Mouse (Mus musculus) T-helper 17 cell (primary cell): ENCODE results near the gene Ccdc54.

Experiments used
- in situ Hi-C, 2 experiments: fragments of 300-600 bp; cut with MboI, MseI; formaldehyde crosslinking; loops; 1 replicate in 1 of 2; 2 replicates in 1 of 2; pipeline ENCODE4 v1.15.1; 2025; ENCODE audit warnings: high pct_unique_total_duplicates in 2 of 2

Ccdc54 gene

DNA sequence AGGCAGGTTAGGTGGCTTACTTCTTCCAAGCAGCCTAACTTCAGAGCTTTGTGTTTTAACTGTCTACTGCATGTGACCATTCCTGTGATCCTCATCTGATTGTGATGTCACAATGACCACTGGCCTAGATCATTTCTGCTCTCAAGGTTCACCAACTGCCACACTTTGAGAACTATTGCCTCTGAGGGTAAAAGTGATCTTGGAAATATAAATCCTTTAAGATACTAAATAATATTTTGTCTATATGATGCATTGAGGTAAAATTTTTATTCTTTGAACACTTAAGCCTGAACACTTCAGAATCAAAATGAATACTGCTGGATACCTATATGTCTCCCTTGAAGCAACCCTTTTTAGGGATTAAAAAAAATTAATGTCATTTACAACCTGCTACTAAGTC, at the start of gene Ccdc54:
Gene Ccdc54 (minus strand): TSS at position 101 of the 400 bp plus-strand sequence.
- in situ Hi-C loops = no loop called here

DNA sequence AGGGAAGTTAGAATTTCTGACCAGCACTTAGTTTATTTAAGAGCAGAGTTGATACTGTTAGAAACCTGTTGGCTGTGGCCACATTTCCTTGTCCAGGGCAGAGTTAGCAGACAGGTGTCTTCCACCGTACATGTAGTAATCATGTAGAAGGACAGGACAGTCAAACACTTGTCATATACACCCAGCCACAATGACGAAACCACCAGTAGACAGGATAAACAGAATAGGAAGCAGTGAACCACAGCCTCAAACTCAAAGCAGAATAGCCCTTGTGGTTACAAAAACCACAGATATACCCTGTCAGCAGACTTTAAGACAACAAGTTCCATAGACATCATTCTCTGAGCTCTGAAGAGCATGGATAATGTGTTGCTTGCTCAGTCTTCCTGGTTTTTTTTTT, 41.6 kb upstream of the Ccdc54 start:
- in situ Hi-C loops = no loop called here

DNA sequence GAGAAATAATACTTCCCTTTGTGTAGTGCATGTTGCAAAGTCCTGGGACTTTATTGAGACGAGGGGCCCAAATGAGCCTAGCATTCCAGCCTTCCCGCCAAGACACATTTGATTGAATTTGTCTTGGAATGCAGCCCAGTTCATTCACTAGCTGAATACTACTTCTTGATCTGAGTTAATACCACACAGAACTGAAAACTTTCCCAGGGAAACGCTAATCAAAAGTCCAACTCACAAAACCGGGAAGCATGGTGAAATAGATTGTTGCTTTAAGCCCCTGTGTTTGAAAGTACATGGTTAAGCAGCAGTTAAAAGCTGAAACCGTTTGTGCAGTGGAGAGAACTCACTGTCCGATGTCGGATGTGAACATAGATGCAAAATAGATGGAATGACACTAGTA, 24.6 kb upstream of the Ccdc54 start:
- in situ Hi-C loops = no loop called here

DNA sequence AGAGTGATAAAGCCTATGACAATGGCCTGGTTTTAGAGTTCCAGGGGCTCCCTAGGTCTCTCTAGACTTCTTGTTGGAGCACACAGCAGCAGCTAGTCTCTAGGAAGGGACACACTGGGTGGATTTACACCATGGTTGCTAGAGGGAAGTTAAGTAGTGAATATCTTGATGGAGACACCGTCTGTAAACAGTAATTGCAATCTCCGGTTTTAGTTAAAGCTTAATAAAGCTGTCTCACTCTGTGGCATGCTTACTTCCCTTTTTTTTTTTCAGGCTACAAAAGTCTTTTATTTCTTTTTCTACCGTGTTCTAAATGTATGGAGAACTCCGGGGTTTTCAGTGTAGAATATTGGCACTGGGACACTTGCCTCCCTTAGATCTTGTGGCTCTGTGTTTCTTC, 22.0 kb upstream of the Ccdc54 start:
- in situ Hi-C loops = no loop called here

DNA sequence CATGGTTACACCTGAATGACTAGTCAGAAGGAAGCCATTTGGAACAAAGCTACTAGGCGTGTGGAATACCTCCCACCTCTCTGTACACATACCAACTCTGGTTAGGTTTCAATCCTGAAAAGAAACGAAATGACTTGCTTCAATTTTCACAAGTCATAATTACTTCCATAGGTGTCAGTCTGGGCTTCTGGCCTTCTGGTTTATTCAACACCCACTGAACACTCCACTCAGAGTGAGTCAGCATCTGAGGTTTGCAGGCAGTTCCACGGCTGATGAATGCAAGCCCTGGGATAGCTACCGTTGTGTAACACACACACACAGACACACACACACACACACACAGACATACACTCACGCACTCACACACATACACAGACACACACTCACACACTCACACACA, 19.6 kb upstream of the Ccdc54 start:
- in situ Hi-C loops = no loop called here

DNA sequence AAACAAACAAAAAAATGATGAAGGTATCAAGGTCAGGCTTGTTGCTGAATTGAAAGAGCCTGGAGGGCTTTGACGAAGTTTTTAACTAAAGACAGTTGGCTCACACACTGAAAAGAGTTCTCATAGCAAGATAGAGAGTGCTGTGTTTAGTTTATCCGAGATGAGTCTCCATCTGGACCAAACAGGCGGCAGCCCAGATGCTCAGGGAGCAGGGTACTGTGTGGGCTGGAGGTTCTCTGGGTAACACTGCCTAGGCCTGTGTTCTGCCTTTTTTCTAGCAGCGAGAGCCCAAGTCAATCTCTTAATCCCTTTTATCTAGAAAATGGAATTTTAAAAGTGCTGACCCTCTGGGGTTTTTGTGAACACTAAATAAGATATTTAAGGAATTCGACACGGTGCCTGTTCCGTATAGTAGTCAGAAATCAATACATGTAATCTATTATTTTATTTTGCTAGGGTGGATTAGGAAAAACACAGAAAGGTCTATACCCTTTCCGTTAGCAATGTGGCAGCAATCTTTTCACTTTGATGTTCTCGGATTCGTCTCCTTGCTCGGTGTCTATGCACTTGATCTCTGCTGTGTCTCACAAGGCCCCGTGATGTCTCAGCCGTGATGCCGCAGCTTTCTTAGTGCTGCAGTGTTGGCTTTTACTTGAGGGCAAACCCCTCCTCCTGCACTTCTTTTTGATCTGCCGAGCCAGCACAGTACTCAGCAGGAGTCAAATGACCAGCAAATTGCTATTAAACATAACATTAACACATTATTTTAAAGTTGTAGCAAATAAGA, 17.0 kb upstream of the Ccdc54 start:
- in situ Hi-C loops = no loop called here

DNA sequence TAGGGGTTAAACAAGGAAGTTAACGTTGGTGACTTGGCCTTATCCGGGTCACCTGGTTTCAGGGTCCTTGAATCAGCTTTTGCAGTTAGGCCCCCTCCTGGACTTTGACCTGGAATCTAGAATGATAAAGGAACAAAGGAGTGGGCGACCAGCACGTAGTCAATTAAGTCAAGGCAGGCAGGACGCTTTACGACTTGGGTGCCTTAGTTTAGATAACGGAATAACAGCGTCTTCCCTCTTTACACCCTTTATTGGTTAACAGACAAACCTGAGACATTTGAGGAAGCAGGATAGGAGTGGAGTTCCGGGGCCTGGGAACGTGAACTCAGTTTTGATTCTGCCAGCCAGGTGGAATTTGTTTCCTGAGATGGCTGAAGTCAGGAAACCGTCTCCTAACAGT, 13.9 kb upstream of the Ccdc54 start:
- in situ Hi-C loops = no loop called here

DNA sequence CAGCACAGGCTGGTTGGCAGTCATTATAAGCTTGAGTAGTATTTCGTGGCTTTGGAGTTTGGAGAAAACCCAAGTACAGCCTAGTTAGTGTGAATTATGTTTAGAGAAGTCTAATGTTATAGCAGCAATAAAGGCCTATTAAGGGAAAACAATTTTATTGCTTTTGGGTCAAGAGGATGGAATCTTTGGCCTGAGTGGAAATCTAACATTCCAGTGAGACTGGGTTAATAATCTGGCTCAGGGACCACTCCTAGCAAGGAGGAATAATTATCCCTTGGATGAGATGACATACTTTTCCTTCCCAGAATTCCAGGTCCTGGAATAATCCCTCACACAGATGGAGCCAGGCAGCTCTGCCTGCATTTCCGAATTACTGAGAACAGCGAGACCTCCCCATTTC, 11.0 kb upstream of the Ccdc54 start:
- in situ Hi-C loops = no loop called here

DNA sequence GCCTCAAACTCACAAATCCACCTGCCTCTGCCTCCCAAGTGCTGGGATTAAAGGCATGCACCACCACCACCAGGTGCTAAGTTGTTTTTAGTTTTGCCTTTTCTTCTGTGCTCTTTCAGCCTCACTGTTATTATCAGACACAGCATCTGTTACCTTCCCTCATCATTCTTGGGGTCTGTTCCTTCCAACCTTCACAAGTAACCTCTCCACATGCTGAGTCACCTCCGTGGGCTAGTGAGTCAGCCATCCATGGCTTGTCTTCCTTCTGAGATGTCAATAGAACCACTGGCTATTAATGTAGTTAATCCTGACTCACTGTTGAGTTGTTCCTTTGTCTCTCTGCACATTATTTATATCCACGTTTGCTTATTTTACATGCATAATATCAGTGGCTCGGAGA, 9.7 kb upstream of the Ccdc54 start:
- in situ Hi-C loops = no loop called here

DNA sequence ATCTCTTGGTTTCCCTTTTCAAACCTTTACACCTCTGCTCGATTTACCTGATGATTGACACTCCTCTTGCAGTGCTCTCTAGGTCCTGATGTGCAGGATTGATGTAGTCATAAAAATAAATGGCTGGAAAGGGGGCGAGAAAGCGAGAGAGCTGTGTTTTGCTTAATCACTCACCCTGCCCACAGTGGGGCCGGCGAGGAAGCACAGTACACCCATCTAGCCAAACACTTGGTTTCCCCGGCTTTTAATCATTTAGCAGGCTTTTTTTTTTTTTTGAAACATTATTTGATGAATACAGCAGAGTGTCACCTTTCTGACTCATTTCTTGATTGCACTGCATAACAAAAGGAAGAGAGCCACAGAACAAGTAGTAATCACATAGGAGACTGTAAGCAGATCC, 5.7 kb upstream of the Ccdc54 start:
- in situ Hi-C loops = no loop called here

DNA sequence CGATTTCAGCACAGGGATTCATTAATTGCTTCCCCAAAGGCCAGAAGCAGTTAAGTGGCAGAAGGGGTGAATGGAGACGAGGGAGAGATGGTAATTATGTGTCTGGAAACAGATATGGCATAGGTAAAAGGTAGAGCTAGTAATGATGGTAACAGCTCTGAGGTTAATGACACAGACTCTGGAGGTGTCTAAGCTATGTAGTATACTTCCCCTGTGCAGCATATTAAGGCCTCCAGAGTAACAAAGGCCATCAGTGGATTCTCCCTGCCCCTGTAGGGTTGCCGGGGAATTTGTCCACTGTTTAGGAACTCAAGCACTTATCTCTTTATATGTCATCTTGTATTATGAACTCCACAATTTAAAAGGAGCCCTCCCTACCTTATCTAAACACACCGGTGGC, 5.2 kb upstream of the Ccdc54 start:
- in situ Hi-C loops = no loop called here

DNA sequence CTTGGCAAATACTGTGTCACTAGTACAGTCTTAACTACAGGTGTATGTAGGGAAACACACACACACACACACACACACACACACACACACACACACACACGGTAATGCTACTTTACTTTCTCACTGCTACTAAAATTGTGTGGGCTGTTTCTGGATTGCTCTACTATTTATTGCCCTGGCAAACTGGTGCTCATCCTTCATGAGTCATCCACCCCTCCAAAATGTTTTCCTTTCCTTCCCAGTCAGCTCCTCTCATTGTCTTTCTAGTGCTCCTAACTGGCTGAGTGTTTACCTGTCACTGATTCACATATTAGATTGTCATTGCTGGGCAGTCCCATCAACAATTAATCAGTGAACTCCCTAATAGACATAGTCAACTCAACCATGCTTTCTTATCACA, 3.9 kb upstream of the Ccdc54 start:
- in situ Hi-C loops = no loop called here

DNA sequence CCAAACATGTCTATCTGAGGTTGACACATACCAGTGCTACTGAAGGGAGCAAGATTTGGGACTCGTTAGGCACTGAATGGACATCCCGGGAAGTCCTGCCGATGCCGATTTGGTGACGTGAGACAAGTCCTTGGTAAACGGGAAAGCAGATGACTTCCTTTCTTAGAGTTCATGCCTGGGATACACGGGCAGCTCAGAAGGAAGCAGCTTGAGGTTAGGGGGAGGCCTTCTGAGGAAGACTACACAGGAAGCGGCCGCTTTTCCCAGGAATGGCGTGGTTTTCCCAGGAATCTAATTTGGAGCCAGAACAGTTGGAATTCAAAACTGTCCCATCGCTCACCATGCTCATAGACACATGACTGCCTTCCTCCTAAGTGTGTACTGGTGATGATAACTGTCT, 2.4 kb upstream of the Ccdc54 start:
- in situ Hi-C loops = no loop called here

DNA sequence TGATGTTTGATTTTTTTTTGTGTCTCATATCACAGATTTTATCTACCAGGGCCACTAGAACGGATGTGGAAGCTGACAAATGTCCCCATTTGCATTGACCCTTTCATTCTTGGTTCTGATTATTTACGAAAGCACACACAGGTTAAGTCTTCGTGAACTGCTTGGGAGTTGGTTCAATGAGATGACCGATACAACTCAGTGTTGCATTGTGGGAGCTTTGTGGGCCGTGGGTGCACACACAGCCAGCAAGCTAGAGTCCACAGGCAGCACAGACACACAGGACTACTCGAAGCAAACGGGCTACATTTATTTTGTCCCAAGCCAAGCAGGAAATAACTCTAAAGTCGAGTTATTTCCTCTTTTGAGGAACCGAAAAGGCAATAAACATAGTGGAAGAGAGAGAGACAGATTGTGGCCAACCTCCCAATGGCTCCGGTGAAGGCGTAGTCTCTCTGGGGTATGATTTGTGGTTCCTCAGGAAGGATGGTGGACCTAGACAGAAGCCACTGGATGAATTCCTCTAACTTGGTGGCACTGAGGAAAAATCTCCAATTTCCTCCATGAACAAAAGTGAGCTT, 1.3 kb downstream of the Ccdc54 start:
- in situ Hi-C loops = no loop called here

DNA sequence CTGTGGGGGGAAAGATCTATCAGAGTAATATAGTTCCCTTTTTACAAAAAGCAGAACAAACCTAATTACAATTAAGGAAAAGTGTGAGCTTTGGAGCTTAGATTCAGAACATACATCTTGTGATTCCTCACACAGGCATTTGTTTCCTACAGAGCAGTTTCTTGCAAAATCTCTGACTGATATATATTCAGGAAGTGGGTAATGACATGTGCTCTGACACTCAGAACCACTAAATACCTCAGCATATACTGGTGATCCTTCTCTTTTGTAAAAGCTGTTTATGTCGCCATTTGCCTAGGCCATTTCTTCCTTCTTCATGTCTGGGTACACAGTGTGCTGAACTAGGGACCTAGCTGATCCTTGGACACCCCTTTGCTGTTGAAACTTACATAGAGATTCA, 2.8 kb downstream of the Ccdc54 start:
- in situ Hi-C loops = no loop called here

DNA sequence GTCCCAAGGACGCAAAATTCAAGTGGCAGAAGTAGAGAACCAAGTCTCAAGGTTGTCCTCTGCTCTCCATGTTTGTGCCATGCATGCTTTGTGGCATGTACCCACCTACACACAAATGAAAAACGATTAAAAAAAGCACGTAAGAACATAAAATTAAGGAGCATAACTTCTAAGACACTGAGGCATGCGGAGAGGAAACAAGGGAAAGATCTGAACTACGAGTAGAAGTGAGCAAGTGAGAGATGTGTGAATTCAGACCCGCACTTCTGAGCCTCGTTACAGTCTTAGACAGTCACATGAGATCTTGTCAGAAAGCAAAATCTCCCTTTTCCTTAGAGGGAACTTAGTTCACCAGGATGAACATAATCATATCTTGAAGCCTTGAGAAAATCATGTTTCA, 3.8 kb downstream of the Ccdc54 start:
- in situ Hi-C loops = no loop called here

DNA sequence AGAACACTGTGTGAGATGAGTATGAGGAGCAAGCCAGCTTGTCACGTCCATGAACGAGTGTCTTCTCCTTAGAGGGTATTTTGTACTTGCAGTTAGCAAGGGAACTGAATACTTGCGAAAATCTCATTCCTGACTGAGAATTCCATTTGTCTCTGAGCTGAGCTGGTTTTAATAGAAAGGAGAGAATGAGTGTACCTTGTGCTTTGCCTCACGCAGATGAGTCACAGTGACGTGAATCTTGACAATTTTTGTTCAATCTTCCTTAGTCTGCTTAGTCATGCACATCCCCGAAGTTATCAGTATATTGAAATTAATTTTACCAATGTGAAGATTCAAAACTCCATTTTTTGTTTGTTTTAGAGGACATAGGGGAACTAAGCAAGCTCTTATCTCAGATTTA, 12.6 kb downstream of the Ccdc54 start:
- in situ Hi-C loops = no loop called here

DNA sequence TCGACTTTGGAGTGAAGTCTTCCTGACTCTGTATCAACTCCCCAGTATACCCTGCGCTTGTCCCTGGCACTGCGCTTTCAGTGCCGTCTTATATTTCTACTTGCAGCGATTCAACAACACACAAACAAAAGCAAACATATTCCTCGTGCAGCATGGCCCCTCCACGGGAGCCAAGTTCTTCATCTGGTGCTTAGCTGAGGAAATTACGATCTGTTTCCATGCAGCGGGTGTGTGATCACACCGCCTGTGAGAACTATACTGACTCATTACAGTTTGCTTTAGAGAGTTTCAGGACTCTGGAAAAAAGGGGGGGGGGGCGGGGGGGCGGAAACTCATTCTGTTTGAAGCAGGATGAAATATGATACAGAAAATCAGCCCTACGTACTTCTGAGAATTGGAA, 18.4 kb downstream of the Ccdc54 start:
- in situ Hi-C loops = no loop called here

DNA sequence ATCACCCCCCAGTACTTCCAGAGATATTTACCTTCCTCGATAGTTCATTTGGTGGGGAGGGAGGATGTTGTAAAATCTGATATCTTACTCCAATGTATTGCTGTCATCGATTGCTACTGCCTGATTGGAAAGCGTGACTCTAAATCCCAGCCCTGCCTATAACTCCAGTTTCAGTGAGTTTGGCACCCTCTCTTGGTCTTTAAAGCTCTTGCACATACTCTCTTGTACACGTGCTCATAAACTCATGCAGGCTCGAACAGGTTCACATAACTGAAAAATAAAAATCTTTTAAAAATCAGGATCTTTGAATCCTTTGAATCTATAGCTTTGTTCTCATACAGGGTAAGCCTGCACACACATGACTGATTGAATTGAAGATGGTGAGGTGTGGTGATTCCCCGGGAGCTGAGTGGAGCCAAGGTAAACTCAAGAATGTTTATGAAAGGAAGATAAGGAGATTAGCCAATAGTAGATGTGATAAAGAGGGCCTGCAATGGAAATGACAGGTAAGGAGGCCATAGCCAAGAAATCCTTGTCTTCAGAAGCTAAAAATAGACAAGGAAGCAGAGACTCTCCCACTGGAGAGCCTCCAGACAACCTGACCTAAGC, 31.7 kb downstream of the Ccdc54 start:
- in situ Hi-C loops = no loop called here

DNA sequence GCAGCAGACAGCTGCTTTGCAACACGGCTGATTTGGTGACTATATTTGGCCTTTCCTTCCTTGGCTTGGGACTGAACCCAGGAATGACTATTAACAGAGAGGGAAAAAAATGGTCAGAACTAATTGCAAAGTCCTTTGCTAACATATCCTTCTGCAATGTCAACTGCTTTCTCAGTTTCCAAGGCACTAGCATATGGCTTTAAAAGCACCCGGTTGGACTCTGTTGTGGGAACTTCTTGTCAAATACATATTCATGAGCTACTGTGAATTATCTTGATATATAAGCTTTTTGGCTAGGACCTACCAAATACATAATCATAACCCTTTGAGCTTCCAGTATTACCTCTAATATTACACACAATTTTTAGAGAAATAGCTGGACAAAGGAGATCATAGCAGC, 37.1 kb downstream of the Ccdc54 start:
- in situ Hi-C loops = no loop called here

DNA sequence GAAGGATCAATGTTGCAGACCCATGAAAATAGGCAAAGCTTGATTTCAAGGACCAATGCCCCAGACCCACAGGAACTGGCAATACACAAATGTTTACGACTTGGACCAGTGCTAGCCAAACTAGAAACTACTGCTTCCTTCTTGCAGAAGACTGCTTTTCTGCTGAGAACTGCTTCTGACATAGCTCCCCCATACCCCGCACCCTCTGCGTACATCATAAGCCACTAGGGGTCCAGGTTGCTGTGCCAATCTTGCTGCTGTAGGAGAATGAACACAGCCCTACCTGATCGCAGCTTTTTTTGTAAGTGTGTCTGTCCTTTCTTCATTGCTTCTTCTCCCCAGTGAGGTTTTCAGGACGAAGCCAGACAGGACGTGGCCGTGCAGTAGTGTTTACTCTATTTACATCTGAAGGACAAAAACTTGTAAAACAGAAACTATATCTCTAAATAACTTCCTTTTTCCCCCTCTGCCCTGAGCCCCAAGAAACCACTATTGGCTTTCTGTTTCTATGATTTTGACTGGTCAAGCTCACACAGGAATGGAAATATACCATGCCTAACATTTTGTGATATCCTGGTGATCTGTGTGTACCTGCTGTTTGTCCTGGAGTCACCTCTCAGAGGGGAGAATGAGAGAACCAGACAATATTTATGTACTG, 39.0 kb downstream of the Ccdc54 start:
- in situ Hi-C loops = no loop called here

DNA sequence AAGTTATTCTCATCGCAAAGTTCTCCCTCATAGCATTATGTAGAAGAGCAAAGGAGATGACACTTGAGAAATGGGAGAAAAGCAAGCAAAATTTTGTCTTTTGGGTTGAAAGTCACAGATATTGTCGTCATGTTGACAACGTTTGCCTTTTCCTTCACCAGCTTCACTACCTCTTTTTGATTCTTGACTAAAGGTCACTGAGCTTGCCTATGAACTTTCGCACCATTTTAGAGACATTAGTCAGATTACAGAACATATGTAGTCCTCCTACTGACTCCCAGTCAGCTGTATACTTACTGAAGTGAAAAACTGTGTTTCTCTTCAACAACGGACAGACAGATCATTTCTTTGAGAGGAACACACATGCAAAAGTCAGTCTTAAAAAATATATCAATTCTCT, 40.0 kb downstream of the Ccdc54 start:
- in situ Hi-C loops = no loop called here
